Mouse (Mus musculus) liver, embryonic 15.5 days (tissue): Measurements from ENCODE around the gene Akt1. TPM values are rescaled to one million over a fixed set of nuclear protein-coding genes. Genes with fewer than 3 reads are reported as not detected.

Experiments
- ATAC-seq: fragments of 200-750 bp; cut with Nextera tagmentation; 2 replicates; pipeline ENCODE4 v1.8.0; 2017; ENCODE audit warnings: moderate number of reproducible peaks, mild to moderate bottlenecking, moderate library complexity; ENCODE audit not compliant: insufficient read depth
- H3K27ac ChIP-seq: fragments of 300-500 bp; sonication (generic); replicated peaks from 2 replicates; pipeline ENCODE4 v1.5.1; 2015; ENCODE audit warnings: mild to moderate bottlenecking, inconsistent platforms
- H3K27me3 ChIP-seq: fragments of 300-500 bp; sonication (generic); 2 replicates; pipeline ENCODE4 v1.6.1; 2015; ENCODE audit warnings: mild to moderate bottlenecking, inconsistent platforms
- H3K36me3 ChIP-seq: fragments of 300-500 bp; sonication (generic); replicated peaks from 2 replicates; pipeline ENCODE4 v1.6.1; 2015; ENCODE audit warnings: moderate library complexity, mild to moderate bottlenecking, inconsistent platforms
- H3K4me1 ChIP-seq: fragments of 300-500 bp; sonication (generic); replicated peaks from 2 replicates; pipeline ENCODE4 v1.6.1; 2015; ENCODE audit warnings: inconsistent platforms
- H3K4me2 ChIP-seq: fragments of 300-500 bp; sonication (generic); 2 replicates; pipeline ENCODE4 v1.6.1; 2015; ENCODE audit warnings: moderate library complexity, mild to moderate bottlenecking, inconsistent platforms
- H3K4me3 ChIP-seq: fragments of 300-500 bp; sonication (generic); replicated peaks from 2 replicates; pipeline ENCODE4 v1.5.1; 2015; ENCODE audit warnings: mild to moderate bottlenecking, inconsistent platforms
- H3K9ac ChIP-seq: fragments of 300-500 bp; sonication (generic); 2 replicates; pipeline ENCODE4 v1.6.1; 2015; ENCODE audit warnings: moderate library complexity, mild to moderate bottlenecking, inconsistent platforms
- H3K9me3 ChIP-seq: fragments of 300-500 bp; sonication (generic); replicated peaks from 2 replicates; pipeline ENCODE4 v1.6.1; 2016; ENCODE audit warnings: inconsistent platforms
- WGBS: fragments of 180-500 bp; shearing (Covaris S2); methylation state at CpG from one replicate; pipeline ENCODE4 v1.1.7; 2015; ENCODE audit warnings: mixed read lengths; ENCODE audit not compliant: insufficient replicate concordance; 5-methylcytosine and 5-hydroxymethylcytosine counted together
- polyA plus RNA-seq: library from polyadenylated mRNA; unstranded; fragments of >200 nt; fragmentation: Nextera tagmentation; extraction: Ambion mirVana; gene quantifications from 2 replicates; pipeline ENCODE4 v1.2.1, GENCODE M21; 2015

The Akt1 gene
- polyA plus RNA-seq, 1 experiment from 2014 or later = 28.4 TPM

DNA sequence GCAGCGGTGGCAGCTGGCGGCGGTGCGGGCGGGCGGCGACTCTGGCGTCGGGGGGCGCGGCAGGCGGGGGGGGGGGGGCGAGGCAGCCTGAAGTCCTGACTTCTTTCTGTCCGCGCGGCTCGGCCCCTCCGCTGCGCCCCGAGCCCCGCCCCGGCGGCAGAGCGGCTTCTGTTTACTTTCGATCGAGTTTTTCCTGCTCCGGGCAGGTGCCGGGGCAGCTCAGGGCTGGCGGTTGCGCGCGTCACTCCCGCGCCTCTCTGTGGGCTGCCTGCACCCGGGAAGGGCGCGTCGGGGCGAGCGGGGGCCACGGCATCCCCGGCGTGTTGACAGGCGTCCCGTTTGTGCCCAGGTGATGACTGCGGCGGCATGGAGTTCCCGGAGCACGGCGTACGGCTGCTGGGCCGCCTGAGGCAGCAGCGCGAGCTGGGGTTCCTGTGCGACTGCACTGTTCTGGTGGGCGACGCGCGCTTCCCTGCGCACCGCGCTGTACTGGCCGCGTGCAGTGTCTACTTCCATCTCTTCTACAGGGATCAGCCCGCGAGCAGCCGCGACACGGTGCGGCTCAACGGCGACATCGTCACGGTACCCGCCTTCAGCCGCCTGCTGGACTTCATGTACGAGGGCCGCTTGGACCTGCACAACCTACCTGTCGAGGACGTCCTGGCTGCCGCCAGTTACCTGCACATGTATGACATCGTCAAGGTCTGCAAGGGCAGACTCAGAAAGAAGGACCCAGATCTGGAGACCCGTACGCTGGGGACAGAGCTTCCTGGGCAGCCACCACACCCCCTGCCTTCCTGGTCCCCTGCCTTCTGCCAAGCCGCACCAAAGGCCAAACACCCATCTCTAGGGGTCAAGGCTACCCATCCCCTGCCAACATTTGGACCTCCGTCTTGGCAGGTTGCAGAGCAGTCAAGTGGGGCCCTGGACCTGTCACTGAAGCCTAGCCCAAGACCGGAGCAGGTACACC lies 4.6 kb upstream of the Akt1 start:
- Histone ChIP-seq H3K4me1 (peaks cover 33% of the 10 kb centered on the region), H3K4me3 (peak overlapping the region; percentile 63), H3K9me3 (no peaks in the 10 kb centered on the region), H3K4me2 (peak overlapping the region; percentile 82), H3K36me3 (no peaks in the 10 kb centered on the region), H3K27ac (no peak overlapping the region), H3K27me3 (peaks cover 87% of the 10 kb centered on the region), H3K9ac (peak overlapping the region; percentile 51)
- ATAC-seq = no peak
- 7% methylated on average over 76 of the region's 87 CpGs for WGBS

DNA sequence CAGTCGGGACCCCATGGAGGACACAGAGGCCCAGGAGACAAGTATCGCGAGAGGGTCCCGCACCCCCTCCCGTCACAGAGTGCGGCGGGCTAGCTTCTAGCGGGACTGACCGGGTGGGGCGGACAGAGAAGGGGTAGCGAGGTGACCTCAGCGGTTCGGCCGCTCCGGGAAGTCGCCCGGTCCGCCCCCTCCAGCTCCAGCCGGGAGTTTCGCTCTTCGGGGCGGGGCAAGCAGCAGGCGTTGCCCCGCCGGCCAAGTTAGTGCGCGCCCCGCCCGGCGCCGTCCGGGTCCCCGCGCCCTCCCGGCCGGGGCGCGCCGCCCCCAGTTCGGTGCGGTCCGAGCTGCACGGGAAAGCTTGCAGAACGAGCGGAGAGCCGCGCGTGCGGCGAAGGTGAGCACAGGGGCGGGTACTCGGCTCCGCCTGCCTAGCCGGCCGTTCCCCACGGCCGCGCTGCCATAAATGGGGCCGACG lies 3.9 kb upstream of the Akt1 start, which contains the start of gene Zbtb42:
Gene Zbtb42 (plus strand): TSS at position 274 of the 472 bp plus-strand sequence.
- no peak for ATAC-seq
- Histone ChIP-seq H3K4me2 (peak within 1 kb of the TSS; percentile 82), H3K27ac (no peak within 1 kb of the TSS), H3K27me3 (peaks cover 84% of the 10 kb centered on the region), H3K4me3 (peak within 1 kb of the TSS; percentile 63), H3K9me3 (no peaks in the 10 kb centered on the region), H3K9ac (peak within 1 kb of the TSS; percentile 51), H3K36me3 (no peaks in the 10 kb centered on the region), H3K4me1 (peaks cover 36% of the 10 kb centered on the region)
- under 1% methylated on average over 60 of the region's 60 CpGs for WGBS

DNA sequence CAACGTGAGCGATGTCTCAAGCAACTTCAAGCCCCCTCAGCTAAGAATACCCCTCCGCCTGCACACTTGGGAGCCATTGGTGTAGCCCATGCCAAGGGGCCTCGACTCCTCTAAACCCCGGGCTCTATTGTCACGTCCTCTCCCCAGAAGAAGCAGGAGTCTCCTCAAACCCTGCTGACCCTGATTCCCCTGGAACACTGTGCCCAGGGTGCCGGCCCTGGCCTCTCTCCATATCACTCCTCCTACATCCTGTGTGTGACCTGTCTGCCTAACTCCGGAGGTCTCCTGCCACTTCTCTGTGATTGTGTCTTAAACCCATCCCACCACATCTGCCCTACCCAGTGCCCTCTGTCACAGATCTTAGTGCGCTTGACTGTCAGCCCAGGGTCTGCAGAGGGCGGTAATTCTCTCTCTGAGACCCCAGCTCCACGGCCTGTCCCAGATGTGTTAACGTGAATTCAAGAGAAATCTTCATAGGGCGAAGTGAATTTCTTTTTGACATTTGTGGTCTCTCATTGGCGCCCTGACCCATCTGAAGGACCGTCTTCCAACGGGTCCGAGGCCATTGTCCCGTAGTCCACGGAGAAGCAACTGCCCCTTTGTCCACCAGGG lies 3.4 kb upstream of the Akt1 start:
- peak overlapping the region; percentile 51 for H3K9ac ChIP-seq
- H3K4me1 ChIP-seq = peaks cover 41% of the 10 kb centered on the region
- no peaks in the 10 kb centered on the region for H3K36me3 ChIP-seq
- H3K4me3 ChIP-seq = peak overlapping the region; percentile 63
- 26% methylated on average over 19 of the region's 19 CpGs for WGBS
- no peak overlapping the region for H3K27ac ChIP-seq
- H3K9me3 ChIP-seq = no peaks in the 10 kb centered on the region
- no peak for ATAC-seq
- H3K27me3 ChIP-seq = peaks cover 79% of the 10 kb centered on the region
- H3K4me2 ChIP-seq = peak overlapping the region; percentile 82

DNA sequence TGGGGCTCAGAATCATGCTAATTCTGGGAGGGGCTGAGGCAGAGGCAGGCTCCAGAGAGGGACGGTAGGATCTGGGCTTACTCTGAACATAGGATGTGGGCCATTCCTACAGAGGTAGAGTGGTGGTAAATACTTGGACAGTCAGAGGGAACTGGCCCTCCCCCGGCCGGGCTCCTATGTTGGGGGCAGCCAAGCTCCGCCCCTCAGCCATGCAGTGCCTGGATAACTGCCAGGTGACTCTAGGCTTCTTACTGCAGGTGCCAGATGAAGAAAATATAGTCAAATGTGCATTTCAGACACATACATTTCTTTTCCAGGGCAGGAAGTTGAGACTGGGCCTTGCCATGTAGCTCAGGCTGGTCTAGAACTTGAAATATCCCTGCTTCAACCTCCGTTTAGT lies 2.4 kb upstream of the Akt1 start:
- Histone ChIP-seq H3K36me3 (no peaks in the 10 kb centered on the region), H3K9ac (no peak overlapping the region), H3K27ac (no peak overlapping the region), H3K4me3 (no peak overlapping the region), H3K9me3 (no peaks in the 10 kb centered on the region), H3K4me1 (peaks cover 51% of the 10 kb centered on the region), H3K4me2 (no peak overlapping the region), H3K27me3 (peaks cover 69% of the 10 kb centered on the region)
- 42% methylated on average over 5 of the region's 5 CpGs for WGBS
- no peak for ATAC-seq

DNA sequence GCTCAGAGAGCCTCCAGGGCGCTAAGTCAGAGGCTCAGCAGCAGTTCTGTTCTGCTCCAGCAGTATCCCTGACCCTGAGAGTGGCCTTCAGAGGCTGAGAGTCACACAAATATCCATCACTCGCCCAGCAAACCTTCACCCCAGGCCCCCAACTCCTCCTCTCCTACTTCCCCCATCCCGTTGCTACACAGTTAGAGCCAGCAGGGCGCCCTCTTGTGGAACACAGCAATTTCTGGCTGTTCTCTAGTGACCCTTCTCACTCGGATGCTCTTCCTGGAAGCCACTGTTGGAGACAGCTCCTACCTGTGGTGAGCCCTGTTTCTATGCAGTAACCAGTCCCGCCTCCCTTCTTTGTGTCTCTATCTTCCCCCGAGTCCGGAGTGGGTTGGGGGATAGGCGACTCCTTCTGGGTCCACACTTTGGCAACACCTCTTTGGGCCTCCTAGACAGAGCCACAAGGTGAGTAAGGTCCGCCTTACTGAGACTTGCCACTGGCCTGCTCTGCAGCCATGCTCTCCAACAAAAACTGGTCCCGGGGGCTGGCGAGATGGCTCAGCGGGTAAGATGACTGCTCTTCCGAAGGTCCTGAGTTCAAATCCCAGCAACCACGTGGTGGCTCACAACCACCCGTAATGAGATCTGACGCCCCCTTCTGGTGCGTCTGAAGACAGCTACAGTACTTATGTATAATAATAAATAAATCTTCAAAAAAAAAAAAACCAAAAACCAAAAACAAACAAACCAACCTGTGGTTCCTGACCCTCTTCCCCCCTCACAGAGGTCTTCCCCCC lies 756 bp upstream of the Akt1 start:
- Histone ChIP-seq H3K36me3 (0 out of 2 replicates have a peak, but pooled peaks cover 9% of the 10 kb centered on the region), H3K9me3 (no peaks in the 10 kb centered on the region), H3K27ac (peak overlapping the region; percentile 88), H3K27me3 (peaks cover 53% of the 10 kb centered on the region), H3K4me2 (peak overlapping the region; percentile 96), H3K4me1 (peaks cover 67% of the 10 kb centered on the region), H3K9ac (peak overlapping the region; percentile 83), H3K4me3 (peak overlapping the region; percentile 83)
- WGBS = 14% methylated on average over 18 of the region's 18 CpGs
- peak; percentile 27; the same call in 1 of the 2 replicates for ATAC-seq

DNA sequence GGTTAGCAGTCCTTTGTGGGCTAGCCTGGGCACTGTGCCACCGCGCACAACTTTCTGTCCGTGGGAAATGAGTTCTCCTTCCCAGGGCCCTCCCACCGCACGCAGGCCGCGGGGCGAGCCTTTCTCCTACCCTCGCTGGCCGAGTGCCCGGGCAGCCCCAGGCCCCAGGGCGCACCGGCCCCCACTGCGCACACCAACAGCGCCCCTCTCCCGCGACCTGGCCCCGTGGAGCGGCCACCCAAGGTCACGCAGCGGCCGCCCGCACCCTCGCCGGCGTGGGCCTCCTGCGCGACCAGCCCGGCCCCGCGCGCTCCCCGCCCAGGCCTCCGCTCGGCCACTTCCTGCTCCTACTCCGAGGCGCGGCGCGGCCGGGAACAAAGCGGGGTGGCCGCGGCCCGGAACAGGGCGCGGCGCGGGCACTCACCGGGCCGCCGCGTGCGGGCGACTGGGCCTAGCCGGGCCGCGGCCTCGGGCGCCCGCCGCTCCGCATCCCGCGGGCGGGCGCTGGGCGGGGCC lies 1.1 kb downstream of the Akt1 start:
- peak overlapping the region; percentile 83 for H3K9ac ChIP-seq
- H3K27me3 ChIP-seq = peaks cover 35% of the 10 kb centered on the region
- peaks cover 26% of the 10 kb centered on the region for H3K36me3 ChIP-seq
- peak; percentile 36 for ATAC-seq
- peaks cover 69% of the 10 kb centered on the region for H3K4me1 ChIP-seq
- peak overlapping the region; percentile 83 for H3K4me3 ChIP-seq
- peak overlapping the region; percentile 96 for H3K4me2 ChIP-seq
- no peaks in the 10 kb centered on the region for H3K9me3 ChIP-seq
- under 1% methylated on average over 41 of the region's 68 CpGs for WGBS
- H3K27ac ChIP-seq = peak overlapping the region; percentile 88

DNA sequence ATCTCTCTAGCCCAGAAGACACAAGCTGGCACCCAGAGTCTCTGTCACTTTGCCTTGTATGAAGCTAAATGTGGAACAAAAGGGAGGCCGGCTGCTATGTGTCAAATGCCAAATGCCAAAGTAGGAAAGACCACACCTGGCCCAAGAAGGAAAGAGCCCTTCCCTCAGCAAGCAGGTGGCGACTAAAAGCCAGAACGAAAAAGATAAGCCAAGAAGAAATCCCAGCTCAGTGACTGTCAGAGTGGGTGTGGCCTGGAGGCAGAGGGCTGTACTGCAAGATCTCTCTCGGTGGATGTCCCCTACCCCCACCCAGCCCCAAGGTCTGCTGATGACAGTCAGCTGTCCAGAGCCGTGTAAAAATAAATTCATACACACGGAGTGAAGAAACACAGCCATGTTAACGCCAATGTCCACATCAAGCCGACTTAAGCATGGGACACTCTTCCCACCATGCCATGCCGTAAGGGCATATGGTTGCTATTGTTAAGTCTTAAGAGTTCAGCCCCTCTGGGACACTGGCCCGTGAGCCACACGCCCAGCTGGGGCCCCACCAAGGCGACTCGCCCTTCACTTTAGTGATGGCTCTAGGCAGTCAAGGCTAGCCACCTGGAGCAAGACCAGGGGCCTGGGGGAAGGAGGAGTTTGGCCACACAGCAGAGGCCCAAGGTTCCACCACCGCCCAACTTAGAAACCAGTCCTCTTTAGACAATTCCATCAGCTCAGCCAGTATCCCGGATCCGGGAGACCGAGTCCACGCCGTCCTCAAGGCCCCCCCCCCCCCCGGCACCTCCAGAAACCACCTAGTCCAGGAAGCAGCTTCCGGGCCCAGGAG lies 1.7 kb downstream of the Akt1 start:
- no peak for ATAC-seq
- H3K27ac ChIP-seq = peak overlapping the region; percentile 88
- WGBS = 4% methylated on average over 19 of the region's 21 CpGs
- H3K4me3 ChIP-seq = peak overlapping the region; percentile 83
- peaks cover 33% of the 10 kb centered on the region for H3K36me3 ChIP-seq
- peaks cover 28% of the 10 kb centered on the region for H3K27me3 ChIP-seq
- no peaks in the 10 kb centered on the region for H3K9me3 ChIP-seq
- H3K4me1 ChIP-seq = peaks cover 68% of the 10 kb centered on the region
- peak overlapping the region; percentile 96 for H3K4me2 ChIP-seq
- H3K9ac ChIP-seq = peak overlapping the region; percentile 83

DNA sequence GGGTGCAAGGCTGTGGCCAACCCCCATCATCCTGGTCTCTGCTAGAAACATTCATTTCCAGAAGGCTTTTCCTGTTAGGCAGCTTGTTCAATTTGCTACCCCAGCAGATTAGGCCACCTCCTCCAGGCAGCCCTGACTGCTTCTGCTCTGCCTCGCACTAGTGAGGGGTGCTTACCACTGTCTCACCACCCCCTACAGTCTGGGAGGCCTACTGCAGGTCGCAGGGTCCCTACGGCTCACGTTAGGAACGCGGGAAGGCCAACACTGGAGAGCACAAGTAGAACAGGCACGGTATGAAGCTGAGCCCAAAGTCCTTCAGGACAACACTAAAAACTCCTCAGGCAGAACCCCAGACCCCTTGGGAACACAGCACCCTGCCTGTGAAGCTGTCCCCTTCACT lies 2.8 kb downstream of the Akt1 start:
- Histone ChIP-seq H3K36me3 (peaks cover 39% of the 10 kb centered on the region), H3K4me3 (no peak overlapping the region), H3K9ac (no peak overlapping the region), H3K9me3 (no peaks in the 10 kb centered on the region), H3K4me2 (peak overlapping the region; percentile 96), H3K27ac (no peak overlapping the region), H3K27me3 (peaks cover 17% of the 10 kb centered on the region), H3K4me1 (peaks cover 69% of the 10 kb centered on the region)
- no peak for ATAC-seq
- WGBS = 79% methylated on average over 7 of the region's 7 CpGs

DNA sequence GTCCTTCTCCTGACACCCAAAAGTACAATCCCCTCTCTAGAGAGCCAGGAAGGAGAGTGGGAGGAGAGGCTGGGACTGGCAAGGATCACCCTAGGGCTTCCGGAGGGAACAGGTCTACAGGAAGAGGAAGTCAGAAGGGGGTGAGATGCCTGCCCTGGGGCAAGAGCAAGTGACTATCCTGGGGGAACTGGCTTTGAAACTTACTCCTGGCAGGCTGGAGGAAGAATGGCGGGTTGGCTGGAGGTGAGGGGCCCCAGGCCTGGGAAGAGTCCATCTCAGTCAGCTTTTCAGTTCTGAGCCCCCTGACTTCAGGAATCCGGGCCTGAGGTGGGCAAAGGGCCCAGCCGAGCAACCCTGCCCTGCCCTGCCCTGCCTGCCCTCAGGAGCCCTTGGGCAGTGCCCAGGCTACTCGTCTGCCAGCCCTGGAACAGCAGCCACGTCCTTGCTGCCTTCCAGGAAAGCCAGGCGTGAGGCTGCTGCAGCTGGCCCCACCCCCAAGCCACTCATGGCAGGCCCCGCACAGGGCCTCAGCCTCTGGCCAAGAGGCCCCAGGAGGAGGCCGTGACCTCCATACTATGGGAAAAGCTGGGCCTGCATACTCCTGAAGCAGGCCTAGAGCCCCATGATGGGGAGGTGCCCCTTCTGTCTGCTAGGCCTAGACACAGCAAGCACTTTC lies 3.8 kb downstream of the Akt1 start:
- no peaks in the 10 kb centered on the region for H3K9me3 ChIP-seq
- WGBS = 52% methylated on average over 9 of the region's 9 CpGs
- no peak overlapping the region for H3K9ac ChIP-seq
- H3K4me1 ChIP-seq = peaks cover 71% of the 10 kb centered on the region
- no peak overlapping the region for H3K4me2 ChIP-seq
- ATAC-seq = no peak
- H3K4me3 ChIP-seq = no peak overlapping the region
- peaks cover 7% of the 10 kb centered on the region for H3K27me3 ChIP-seq
- peaks cover 39% of the 10 kb centered on the region for H3K36me3 ChIP-seq
- peak overlapping the region; percentile 9; the same call in 1 of the 2 replicates for H3K27ac ChIP-seq
